Mouse (Mus musculus) kidney, embryonic 14.5 days (tissue): Measurements from ENCODE around the gene Wdr90. TPM values are rescaled to one million over a fixed set of nuclear protein-coding genes. Genes with fewer than 3 reads are reported as not detected.
A peak's percentile ranks its signal among the peaks of the same experiment; 100 is the strongest.

Source experiments
- ATAC-seq: fragments of 200-750 bp; cut with Nextera tagmentation; 2 replicates; pipeline ENCODE4 v1.8.0; 2017; ENCODE audit warnings: moderate number of reproducible peaks, mild to moderate bottlenecking, moderate TSS enrichment, moderate library complexity; ENCODE audit not compliant: low FRiP score, low TSS enrichment
- H3K27ac ChIP-seq: fragments of 300-500 bp; sonication (generic); 2 replicates; pipeline ENCODE4 v1.5.1; 2014; ENCODE audit warnings: low read depth, mild to moderate bottlenecking, low read length, moderate library complexity, mixed read lengths
- H3K27me3 ChIP-seq: fragments of 300-500 bp; sonication (generic); 2 replicates; pipeline ENCODE4 v1.6.1; 2014; ENCODE audit warnings: mild to moderate bottlenecking, low read length; ENCODE audit not compliant: control insufficient read depth, insufficient read depth
- H3K36me3 ChIP-seq: fragments of 300-500 bp; sonication (generic); 2 replicates; pipeline ENCODE4 v1.6.1; 2014; ENCODE audit warnings: low read length, mixed read lengths; ENCODE audit not compliant: control insufficient read depth, insufficient read depth
- H3K4me1 ChIP-seq: fragments of 300-500 bp; sonication (generic); 2 replicates; pipeline ENCODE4 v1.6.1; 2014; ENCODE audit warnings: low read length, mixed read lengths; ENCODE audit not compliant: control insufficient read depth, insufficient read depth
- H3K4me2 ChIP-seq: fragments of 300-500 bp; sonication (generic); replicated peaks from 2 replicates; pipeline ENCODE4 v1.6.1; 2014; ENCODE audit warnings: low read depth, mild to moderate bottlenecking, low read length
- H3K4me3 ChIP-seq: fragments of 300-500 bp; sonication (generic); 2 replicates; pipeline ENCODE4 v1.5.1; 2014; ENCODE audit warnings: mild to moderate bottlenecking, low read length
- H3K9ac ChIP-seq: fragments of 300-500 bp; sonication (generic); 2 replicates; pipeline ENCODE4 v1.6.1; 2014; ENCODE audit warnings: low read depth, mild to moderate bottlenecking, low read length, moderate library complexity
- H3K9me3 ChIP-seq: fragments of 300-500 bp; sonication (generic); 2 replicates; pipeline ENCODE4 v1.6.1; 2016; ENCODE audit warnings: low read length; ENCODE audit not compliant: control insufficient read depth
- WGBS: fragments of 180-500 bp; shearing (Covaris S2); extraction: QIAGEN DNeasy Blood & Tissue Kit; methylation state at CpG from one replicate; pipeline ENCODE4 v1.1.7; 2014; 5-methylcytosine and 5-hydroxymethylcytosine counted together
- microRNA-seq: library from miRNA; unstranded; fragments of <30 nt; microRNA quantifications from one replicate; pipeline ENCODE4, GENCODE M21; 2016
- polyA plus RNA-seq: library from polyadenylated mRNA; unstranded; fragments of >200 nt; fragmentation: Nextera tagmentation; extraction: Ambion mirVana; gene quantifications from 2 replicates; pipeline ENCODE4 v1.2.1, GENCODE M21; 2014

Wdr90 gene
- polyA plus RNA-seq, 1 experiment from 2014 or later, result 27.5 TPM

DNA sequence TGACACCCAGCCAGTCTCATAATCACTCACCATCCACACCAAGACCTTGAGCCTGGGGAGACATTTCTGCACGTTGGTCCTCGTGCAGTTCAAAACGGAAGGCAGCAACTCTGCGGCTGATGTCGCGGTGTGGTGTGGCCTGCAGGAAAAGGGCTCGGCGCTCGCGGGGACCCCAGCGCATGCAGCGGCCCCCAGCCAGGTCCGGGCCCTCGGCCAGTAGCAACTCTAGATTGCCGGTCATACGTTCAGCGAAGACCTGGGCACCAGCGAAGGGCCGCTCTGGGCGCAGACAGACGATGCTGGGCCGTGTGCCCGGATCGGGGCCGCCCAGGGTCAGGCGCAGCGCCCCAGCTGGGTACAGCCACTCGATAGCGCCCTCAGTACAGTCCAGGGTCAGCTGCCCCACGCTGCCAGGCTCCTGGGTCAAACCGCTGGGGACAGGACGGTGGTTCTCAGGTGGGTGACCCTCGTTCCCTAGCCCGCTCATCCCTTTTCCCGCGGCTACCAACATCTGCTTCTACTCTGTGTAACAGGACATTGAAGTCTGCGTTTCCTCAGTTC lies 65.0 kb downstream of the Wdr90 start:
- Histone ChIP-seq H3K4me2 (peak overlapping the region; percentile 99), H3K9me3 (no peaks in the 10 kb centered on the region), H3K4me3 (peak overlapping the region; percentile 85), H3K27me3 (no peaks in the 10 kb centered on the region), H3K9ac (peak overlapping the region; percentile 78), H3K27ac (peak overlapping the region; percentile 47; the same call in 1 of the 2 replicates), H3K36me3 (peaks cover 6% of the 10 kb centered on the region), H3K4me1 (peaks cover 43% of the 10 kb centered on the region)
- ATAC-seq, result 0 out of 2 replicates have a peak, but pooled peaks have one; percentile 0
- under 1% methylated on average over 37 of the region's 37 CpGs for WGBS

DNA sequence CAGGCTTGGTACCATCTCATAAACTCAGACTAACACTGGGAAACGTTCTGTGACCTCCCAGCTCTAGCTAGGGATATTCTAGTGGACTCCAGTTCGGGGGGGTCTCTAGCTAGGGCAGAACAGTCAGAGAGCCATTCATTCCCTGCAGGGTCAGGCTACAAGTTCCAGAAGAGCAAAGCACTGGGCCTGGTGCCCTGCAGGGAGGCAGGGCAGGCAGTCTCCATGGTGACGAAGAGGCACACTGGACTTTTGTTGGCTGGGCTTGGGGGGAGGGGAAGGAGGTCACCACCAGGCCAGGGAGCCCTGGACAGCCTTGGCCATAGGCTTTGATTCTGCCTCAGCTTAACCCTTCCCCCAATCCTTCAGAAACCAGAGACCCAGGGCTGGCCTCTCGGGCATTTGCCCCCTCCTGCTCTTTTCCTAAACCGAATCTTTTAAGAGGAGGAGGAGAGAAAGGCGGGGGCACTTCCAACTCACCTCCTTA lies 65.7 kb downstream of the Wdr90 start, which contains the start of gene AC134908.4:
Gene AC134908.4 (minus strand): TSS at position 51 of the 484 bp plus-strand sequence.
- WGBS, result 6% methylated on average over 6 of the region's 6 CpGs
- Histone ChIP-seq H3K9ac (peak within 1 kb of the TSS; percentile 78), H3K27ac (peak within 1 kb of the TSS; percentile 47; the same call in 1 of the 2 replicates), H3K27me3 (no peaks in the 10 kb centered on the region), H3K9me3 (no peaks in the 10 kb centered on the region), H3K4me1 (peaks cover 50% of the 10 kb centered on the region), H3K4me2 (peak within 1 kb of the TSS; percentile 99), H3K4me3 (peak within 1 kb of the TSS; percentile 85), H3K36me3 (peaks cover 6% of the 10 kb centered on the region)
- ATAC-seq, result peak; percentile 28; the same call in 1 of the 2 replicates

DNA sequence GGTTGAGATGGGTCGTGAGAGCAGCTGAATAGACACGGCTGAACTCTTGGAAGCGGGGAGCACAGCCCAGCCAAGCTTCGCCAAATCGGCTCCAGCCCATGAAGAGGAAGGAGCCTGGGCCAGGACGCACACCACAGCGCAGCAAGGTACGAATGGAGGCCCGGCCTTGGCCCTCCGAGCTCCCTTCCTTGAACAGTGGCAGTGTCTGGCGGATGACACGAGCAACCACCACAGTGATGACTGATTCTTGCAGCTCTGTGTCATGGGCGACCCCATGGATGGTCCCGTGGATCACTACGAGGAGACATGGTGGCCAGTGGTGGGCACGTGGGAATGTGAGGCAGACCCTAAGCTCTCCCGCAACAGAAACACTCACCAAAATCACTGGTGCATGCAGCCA lies 66.3 kb downstream of the Wdr90 start:
- WGBS, result 74% methylated on average over 17 of the region's 17 CpGs
- Histone ChIP-seq H3K4me3 (no peak overlapping the region; the same call in 1 of the 2 replicates), H3K4me2 (peak overlapping the region; percentile 99), H3K27me3 (no peaks in the 10 kb centered on the region), H3K9me3 (no peaks in the 10 kb centered on the region), H3K27ac (peak overlapping the region; percentile 7; the same call in 1 of the 2 replicates), H3K4me1 (peaks cover 50% of the 10 kb centered on the region), H3K9ac (0 out of 2 replicates have a peak overlapping the region, but pooled peaks have one; percentile 78), H3K36me3 (peaks cover 6% of the 10 kb centered on the region)
- ATAC-seq, result no peak

Small RNAs within 50 kb of the gene (microRNA-seq; reads per million reads assigned to microRNA genes)
- gene Mir3082, result 0.84 reads per million

Other genes starting within 250 kb of the Wdr90 start
- gene Gng13, start 144.3 kb downstream of the Wdr90 start, polyA plus RNA-seq, result 0.50 and 1.5 TPM in 2 replicates
- gene Chtf18, start 134.1 kb downstream of the Wdr90 start, polyA plus RNA-seq, result 17.3 and 26.0 TPM in 2 replicates
- gene Rpusd1, start 133.8 kb downstream of the Wdr90 start, polyA plus RNA-seq, result 21.6 and 22.1 TPM in 2 replicates
- not detected in 2 replicates for gene Mslnl, start 125.5 kb downstream of the Wdr90 start, polyA plus RNA-seq
- gene Msln, start 107.1 kb downstream of the Wdr90 start, polyA plus RNA-seq, result 2.6 and 3.3 TPM in 2 replicates
- gene Narfl, start 87.7 kb downstream of the Wdr90 start, polyA plus RNA-seq, result 25.3 and 27.3 TPM in 2 replicates
- 75.4 and 75.6 TPM in 2 replicates for gene Haghl, start 75.8 kb downstream of the Wdr90 start, polyA plus RNA-seq
- 0.32 and 0.41 TPM in 2 replicates for gene Ccdc78, start 74.9 kb downstream of the Wdr90 start, polyA plus RNA-seq
- gene Fam173a, start 68.6 kb downstream of the Wdr90 start, polyA plus RNA-seq, result 90.2 and 111 TPM in 2 replicates
- gene AC134908.4, start 65.8 kb downstream of the Wdr90 start, polyA plus RNA-seq, result not detected in 2 replicates
- 8.2 and 28.6 TPM in 2 replicates for gene Metrn, start 64.4 kb downstream of the Wdr90 start, polyA plus RNA-seq
- gene Fbxl16, start 52.4 kb downstream of the Wdr90 start, polyA plus RNA-seq, result 1.1 and 1.3 TPM in 2 replicates
- 21.4 and 32.0 TPM in 2 replicates for gene Wdr24, start 37.9 kb downstream of the Wdr90 start, polyA plus RNA-seq
- 45.7 and 47.0 TPM in 2 replicates for gene Jmjd8, start 32.6 kb downstream of the Wdr90 start, polyA plus RNA-seq
- gene Stub1, start 28.1 kb downstream of the Wdr90 start, polyA plus RNA-seq, result 350 and 425 TPM in 2 replicates
- gene Rhbdl1, start 24.2 kb downstream of the Wdr90 start, polyA plus RNA-seq, result 2.0 and 2.5 TPM in 2 replicates
- gene Gm20683, start 19.7 kb downstream of the Wdr90 start, polyA plus RNA-seq, result 1.7 and 2.6 TPM in 2 replicates
- 13.0 and 21.7 TPM in 2 replicates for gene Rhot2, start 16.6 kb downstream of the Wdr90 start, polyA plus RNA-seq
- gene Mcrip2, start 7.3 kb upstream of the Wdr90 start, polyA plus RNA-seq, result 40.0 and 41.4 TPM in 2 replicates
- gene Mettl26, start 13.6 kb upstream of the Wdr90 start, polyA plus RNA-seq, result 83.9 and 85.3 TPM in 2 replicates
- 0.99 and 1.2 TPM in 2 replicates for gene Wfikkn1, start 19.4 kb upstream of the Wdr90 start, polyA plus RNA-seq
- gene Rab40c, start 58.2 kb upstream of the Wdr90 start, polyA plus RNA-seq, result 17.2 and 20.4 TPM in 2 replicates
- gene Pigq, start 83.4 kb upstream of the Wdr90 start, polyA plus RNA-seq, result 51.5 and 77.2 TPM in 2 replicates
- gene Nhlrc4, start 83.5 kb upstream of the Wdr90 start, polyA plus RNA-seq, result 0.28 and 0.43 TPM in 2 replicates
- gene A930017K11Rik, start 91.1 kb upstream of the Wdr90 start, polyA plus RNA-seq, result 2.8 and 4.4 TPM in 2 replicates
- 27.1 and 35.3 TPM in 2 replicates for gene Capn15, start 124.3 kb upstream of the Wdr90 start, polyA plus RNA-seq
- 15.0 and 24.2 TPM in 2 replicates for gene Rab11fip3, start 208.1 kb upstream of the Wdr90 start, polyA plus RNA-seq
- gene Decr2, start 228.8 kb upstream of the Wdr90 start, polyA plus RNA-seq, result 24.6 and 35.1 TPM in 2 replicates
- gene Nme4, start 234.1 kb upstream of the Wdr90 start, polyA plus RNA-seq, result 107 and 146 TPM in 2 replicates